Mouse (Mus musculus): ENCODE results near the gene Il4ra. TPM values are rescaled to one million over a fixed set of nuclear protein-coding genes. Genes with fewer than 3 reads are reported as not detected.

The Il4ra gene
- polyA plus RNA-seq, 1 experiment = 31.9 TPM

DNA sequence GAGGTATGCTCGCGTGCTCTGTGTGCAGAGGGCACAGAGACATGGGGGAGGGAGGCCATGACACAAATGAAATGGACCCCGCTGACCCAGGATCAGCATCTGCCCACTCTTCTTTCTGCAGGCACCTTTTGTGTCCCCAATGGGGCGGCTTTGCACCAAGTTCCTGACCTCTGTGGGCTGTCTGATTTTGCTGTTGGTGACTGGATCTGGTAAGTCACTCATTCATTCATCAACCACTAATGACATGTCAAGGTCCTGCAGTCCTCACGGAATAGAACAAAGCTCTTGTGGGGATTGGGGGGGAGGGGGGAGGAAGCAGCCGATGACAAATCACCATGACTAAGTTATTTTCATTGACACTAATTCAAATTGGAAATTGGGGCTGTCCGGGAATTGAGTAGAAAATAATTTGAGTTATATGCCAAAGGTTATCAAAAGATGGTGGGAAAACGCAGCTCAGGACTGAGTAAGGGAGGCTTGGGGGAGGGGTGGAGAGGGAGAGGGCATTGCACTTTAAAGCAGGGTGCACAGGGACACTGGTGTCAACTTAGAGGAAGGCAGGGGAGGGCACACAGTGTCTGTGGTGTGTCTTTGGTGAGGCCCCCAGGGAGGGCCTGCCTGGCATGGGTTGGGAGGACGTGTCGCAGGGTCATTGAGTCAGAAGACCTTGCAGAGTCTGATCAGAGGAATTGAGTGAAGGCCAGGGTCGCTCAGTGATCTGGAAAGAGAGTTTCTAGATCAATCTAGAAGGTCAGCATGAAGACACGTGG is 13.8 kb downstream of the Il4ra start:
- Histone ChIP-seq H3K4me3 (replicated peaks) (peak overlapping the region; percentile 76), H3K27me3 (replicated peaks) (no peaks in the 10 kb centered on the region), H3K36me3 (replicated peaks; ENCODE audit: low read length) (peaks cover 95% of the 10 kb centered on the region), H3K9me3 (no peaks in the 10 kb centered on the region), H3K4me1 (peaks cover 95% of the 10 kb centered on the region)
- no peak for TF ChIP-seq GATA1 (IDR thresholded peaks at IDR 0.05; ENCODE audit: borderline replicate concordance, low read length)
- TF ChIP-seq FLI1 (IDR thresholded peaks at IDR 0.05; ENCODE audit: low read length) = no peak

DNA sequence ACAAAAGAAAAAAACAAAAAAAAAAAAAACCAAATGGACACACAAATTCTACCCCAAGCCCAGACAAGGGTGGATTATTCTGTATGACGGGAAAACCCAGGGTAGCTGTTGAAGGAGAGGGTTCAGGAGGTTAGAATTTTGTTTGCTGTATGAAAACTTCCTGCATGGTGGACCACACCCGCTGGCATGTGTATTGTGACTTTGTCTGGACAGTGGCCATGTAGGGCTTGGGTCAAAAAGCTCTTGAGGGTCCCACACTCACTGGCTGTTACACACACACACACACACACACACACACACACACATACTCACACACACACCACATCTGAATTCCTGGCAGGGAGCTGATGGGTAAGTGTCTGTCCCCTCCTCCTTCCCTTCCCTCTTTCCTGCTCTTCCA is 14.5 kb downstream of the Il4ra start:
- Histone ChIP-seq H3K4me1 (peaks cover 87% of the 10 kb centered on the region), H3K36me3 (replicated peaks; ENCODE audit: low read length) (peaks cover 95% of the 10 kb centered on the region), H3K9me3 (no peaks in the 10 kb centered on the region), H3K4me3 (replicated peaks) (no peak overlapping the region), H3K27me3 (replicated peaks) (no peaks in the 10 kb centered on the region)
- TF ChIP-seq FLI1 (IDR thresholded peaks at IDR 0.05; ENCODE audit: low read length) (no peak), GATA1 (IDR thresholded peaks at IDR 0.05; ENCODE audit: borderline replicate concordance, low read length) (no peak)

DNA sequence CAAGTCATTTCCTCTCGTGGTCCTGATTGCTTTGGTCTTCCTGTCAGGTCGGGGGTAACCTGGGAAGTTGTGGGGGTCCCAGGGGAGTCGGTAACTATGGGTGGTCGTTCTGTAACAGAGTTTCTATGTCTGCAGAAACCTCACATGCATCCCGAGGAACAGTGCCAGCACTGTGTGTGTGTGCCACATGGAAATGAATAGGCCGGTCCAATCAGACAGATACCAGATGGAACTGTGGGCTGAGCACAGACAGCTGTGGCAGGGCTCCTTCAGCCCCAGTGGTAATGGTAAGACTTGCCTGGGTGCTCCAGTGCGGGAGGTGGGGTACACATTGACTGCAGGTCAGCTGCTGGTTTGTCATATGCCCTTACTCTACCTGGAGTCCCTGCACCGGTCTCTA is 17.0 kb downstream of the Il4ra start:
- TF ChIP-seq GATA1 (IDR thresholded peaks at IDR 0.05; ENCODE audit: borderline replicate concordance, low read length) = no peak
- TF ChIP-seq FLI1 (IDR thresholded peaks at IDR 0.05; ENCODE audit: low read length) = no peak
- Histone ChIP-seq H3K9me3 (no peaks in the 10 kb centered on the region), H3K36me3 (replicated peaks; ENCODE audit: low read length) (peaks cover 97% of the 10 kb centered on the region), H3K27me3 (replicated peaks) (no peaks in the 10 kb centered on the region), H3K4me1 (peaks cover 78% of the 10 kb centered on the region), H3K4me3 (replicated peaks) (no peak overlapping the region)

DNA sequence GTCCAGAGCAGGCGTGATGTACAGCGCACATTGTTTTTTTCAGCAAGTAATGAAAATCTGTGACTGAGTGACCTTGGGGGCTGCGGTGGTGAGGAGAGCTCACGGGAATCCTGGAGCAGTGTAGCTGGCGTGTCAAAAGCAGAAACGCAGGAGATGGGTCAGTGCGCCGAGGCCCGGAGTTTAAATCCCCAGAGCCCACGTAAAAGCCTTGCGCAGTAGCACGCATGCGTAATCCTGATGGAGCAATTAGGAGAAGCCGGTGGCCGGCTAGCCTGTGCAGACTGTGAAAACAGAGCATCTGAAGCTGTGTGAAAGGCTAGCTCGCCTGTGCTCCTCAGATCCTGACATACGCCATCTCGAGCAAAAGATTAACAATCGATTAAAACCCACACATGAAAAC is 20.0 kb downstream of the Il4ra start:
- Histone ChIP-seq H3K27me3 (replicated peaks) (no peaks in the 10 kb centered on the region), H3K4me3 (replicated peaks) (no peak overlapping the region), H3K36me3 (replicated peaks; ENCODE audit: low read length) (peaks cover 100% of the 10 kb centered on the region), H3K4me1 (peaks cover 78% of the 10 kb centered on the region), H3K9me3 (no peaks in the 10 kb centered on the region)
- TF ChIP-seq GATA1 (IDR thresholded peaks at IDR 0.05; ENCODE audit: borderline replicate concordance, low read length) (no peak), FLI1 (IDR thresholded peaks at IDR 0.05; ENCODE audit: low read length) (no peak)

DNA sequence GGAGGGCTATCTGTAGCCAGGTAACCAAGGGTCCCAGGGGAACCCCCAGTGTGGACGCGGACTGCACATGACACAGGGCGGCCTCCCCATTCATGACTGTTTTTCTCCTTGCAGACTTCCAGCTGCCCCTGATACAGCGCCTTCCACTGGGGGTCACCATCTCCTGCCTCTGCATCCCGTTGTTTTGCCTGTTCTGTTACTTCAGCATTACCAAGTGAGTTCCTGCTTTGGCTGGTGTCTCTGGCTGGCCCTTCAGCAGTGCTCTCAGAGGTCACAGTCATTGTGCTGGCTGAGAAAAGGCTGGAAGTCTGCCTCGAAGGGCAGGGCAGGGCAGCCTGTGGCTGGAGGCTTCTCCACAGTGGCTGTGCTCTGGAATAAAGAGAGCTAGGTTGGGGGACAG is 20.8 kb downstream of the Il4ra start:
- TF ChIP-seq GATA1 (IDR thresholded peaks at IDR 0.05; ENCODE audit: borderline replicate concordance, low read length) (no peak), FLI1 (IDR thresholded peaks at IDR 0.05; ENCODE audit: low read length) (no peak)
- Histone ChIP-seq H3K4me1 (peaks cover 79% of the 10 kb centered on the region), H3K27me3 (replicated peaks) (no peaks in the 10 kb centered on the region), H3K9me3 (no peaks in the 10 kb centered on the region), H3K36me3 (replicated peaks; ENCODE audit: low read length) (peaks cover 100% of the 10 kb centered on the region), H3K4me3 (replicated peaks) (no peak overlapping the region)

DNA sequence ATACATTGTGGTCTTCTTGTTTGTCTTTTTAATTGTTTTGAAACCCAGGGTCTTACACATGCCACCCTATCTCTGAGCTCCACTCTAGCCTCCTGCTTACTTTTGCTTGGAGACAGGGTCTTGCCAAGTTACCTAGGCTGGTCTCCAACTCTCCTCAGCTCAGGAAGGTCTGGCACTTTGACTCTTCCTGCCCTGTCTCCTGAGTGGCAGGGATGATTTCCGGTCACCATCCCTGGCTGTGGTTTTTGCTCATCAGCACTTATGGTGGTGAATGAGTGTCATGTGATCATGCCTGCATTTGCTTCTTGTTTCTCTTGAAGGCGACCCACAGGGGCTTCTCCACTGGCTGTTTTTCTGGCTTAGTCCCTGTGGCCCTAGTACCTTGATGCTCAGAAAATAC is 21.9 kb downstream of the Il4ra start:
- Histone ChIP-seq H3K4me1 (peaks cover 79% of the 10 kb centered on the region), H3K36me3 (replicated peaks; ENCODE audit: low read length) (peaks cover 97% of the 10 kb centered on the region)

DNA sequence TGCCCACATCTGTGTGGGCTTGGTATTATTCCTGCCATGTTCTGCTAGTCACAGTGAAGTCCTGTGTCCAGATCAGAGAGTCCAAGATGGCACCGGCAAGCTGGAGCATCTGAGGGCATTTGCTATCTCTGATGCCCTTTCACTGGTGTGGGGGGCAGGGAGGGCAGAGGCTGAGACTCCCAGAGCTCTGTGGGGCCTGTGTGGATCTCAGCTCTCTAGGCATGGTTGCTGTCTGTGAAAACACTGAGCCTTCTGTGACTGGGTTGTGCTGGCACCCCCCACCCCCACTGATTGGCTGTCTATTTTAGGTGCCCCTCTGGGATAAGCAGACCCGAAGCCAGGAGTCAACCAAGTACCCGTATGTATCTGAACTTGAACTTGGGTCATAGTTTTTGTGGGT is 22.9 kb downstream of the Il4ra start:
- Histone ChIP-seq H3K4me3 (replicated peaks) (peak overlapping the region; percentile 26), H3K4me1 (peaks cover 79% of the 10 kb centered on the region), H3K9me3 (no peaks in the 10 kb centered on the region), H3K27me3 (replicated peaks) (no peaks in the 10 kb centered on the region), H3K36me3 (replicated peaks; ENCODE audit: low read length) (peaks cover 87% of the 10 kb centered on the region)
- TF ChIP-seq FLI1 (IDR thresholded peaks at IDR 0.05; ENCODE audit: low read length) (no peak), GATA1 (IDR thresholded peaks at IDR 0.05; ENCODE audit: borderline replicate concordance, low read length) (no peak)

More for the DNA sequence above, 21.9 kb downstream of the Il4ra start:
- no peak for TF ChIP-seq FLI1 (IDR thresholded peaks at IDR 0.05; ENCODE audit: low read length)
- TF ChIP-seq GATA1 (IDR thresholded peaks at IDR 0.05; ENCODE audit: borderline replicate concordance, low read length) = no peak
- Histone ChIP-seq H3K4me3 (replicated peaks) (no peak overlapping the region), H3K9me3 (no peaks in the 10 kb centered on the region), H3K27me3 (replicated peaks) (no peaks in the 10 kb centered on the region)

DNA sequence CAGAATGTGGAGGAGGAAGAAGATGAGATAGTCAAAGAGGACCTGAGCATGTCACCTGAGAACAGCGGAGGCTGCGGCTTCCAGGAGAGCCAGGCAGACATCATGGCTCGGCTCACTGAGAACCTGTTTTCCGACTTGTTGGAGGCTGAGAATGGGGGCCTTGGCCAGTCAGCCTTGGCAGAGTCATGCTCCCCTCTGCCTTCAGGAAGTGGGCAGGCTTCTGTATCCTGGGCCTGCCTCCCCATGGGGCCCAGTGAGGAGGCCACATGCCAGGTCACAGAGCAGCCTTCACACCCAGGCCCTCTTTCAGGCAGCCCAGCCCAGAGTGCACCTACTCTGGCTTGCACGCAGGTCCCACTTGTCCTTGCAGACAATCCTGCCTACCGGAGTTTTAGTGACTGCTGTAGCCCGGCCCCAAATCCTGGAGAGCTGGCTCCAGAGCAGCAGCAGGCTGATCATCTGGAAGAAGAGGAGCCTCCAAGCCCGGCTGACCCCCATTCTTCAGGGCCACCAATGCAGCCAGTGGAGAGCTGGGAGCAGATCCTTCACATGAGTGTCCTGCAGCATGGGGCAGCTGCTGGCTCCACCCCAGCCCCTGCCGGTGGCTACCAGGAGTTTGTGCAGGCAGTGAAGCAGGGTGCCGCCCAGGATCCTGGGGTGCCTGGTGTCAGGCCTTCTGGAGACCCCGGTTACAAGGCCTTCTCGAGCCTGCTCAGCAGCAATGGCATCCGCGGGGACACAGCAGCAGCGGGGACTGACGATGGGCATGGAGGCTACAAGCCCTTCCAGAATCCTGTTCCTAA is 24.0 kb downstream of the Il4ra start:
- Histone ChIP-seq H3K4me1 (peaks cover 84% of the 10 kb centered on the region), H3K4me3 (replicated peaks) (peak overlapping the region; percentile 67), H3K27me3 (replicated peaks) (no peaks in the 10 kb centered on the region), H3K36me3 (replicated peaks; ENCODE audit: low read length) (peaks cover 76% of the 10 kb centered on the region), H3K9me3 (no peaks in the 10 kb centered on the region)
- TF ChIP-seq FLI1 (IDR thresholded peaks at IDR 0.05; ENCODE audit: low read length) = no peak
- TF ChIP-seq GATA1 (IDR thresholded peaks at IDR 0.05; ENCODE audit: borderline replicate concordance, low read length) = no peak

DNA sequence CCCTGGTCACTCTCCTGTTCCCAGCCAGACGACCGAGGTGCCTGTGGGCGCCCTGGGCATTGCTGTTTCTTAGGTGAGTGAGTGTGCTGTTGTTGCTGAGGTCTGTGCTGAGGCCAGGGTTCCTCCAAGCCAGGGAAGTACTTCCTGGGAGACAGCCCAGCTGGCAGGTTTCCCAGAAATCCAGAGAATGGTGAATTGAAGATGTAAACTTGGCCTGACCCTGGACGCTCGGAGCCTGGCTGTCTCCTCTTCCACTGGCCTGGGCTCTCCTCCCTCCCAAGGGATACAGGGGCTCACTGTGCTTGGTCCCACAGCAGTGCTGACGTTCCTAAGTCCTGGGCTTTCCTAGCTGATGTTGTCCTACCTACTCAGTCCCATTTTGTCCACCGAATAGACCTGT is 25.1 kb downstream of the Il4ra start:
- H3K36me3 ChIP-seq (replicated peaks; ENCODE audit: low read length) = peaks cover 66% of the 10 kb centered on the region
- H3K4me1 ChIP-seq = peaks cover 95% of the 10 kb centered on the region
- no peak for TF ChIP-seq GATA1 (IDR thresholded peaks at IDR 0.05; ENCODE audit: borderline replicate concordance, low read length)
- no peak for TF ChIP-seq FLI1 (IDR thresholded peaks at IDR 0.05; ENCODE audit: low read length)

More for the DNA sequence above, 25.1 kb downstream of the Il4ra start:
- no peak overlapping the region for H3K4me3 ChIP-seq (replicated peaks)
- H3K27me3 ChIP-seq (replicated peaks) = no peaks in the 10 kb centered on the region
- H3K9me3 ChIP-seq = no peaks in the 10 kb centered on the region
